Mouse (Mus musculus): ENCODE data around the gene Sun5.

DNA sequence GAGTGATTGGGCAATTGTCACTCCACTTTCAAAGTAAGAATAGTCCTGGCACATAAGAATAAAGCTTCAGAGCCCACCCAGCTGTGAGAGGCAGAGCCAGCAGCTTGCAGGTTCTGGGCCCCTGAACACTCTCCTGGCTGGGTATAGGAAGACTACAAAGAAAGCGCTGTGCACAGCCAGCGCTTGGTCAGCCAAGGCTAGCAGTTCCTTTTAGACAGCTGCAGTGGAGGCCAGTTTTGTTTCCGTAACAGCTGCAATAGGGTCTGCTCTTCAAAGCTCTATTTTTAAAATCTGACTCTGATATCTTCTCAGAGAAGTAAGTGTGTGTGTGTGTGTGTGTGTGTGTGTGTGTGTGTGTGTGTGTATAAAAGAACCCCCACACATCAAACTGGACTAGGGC is 8.9 kb downstream of the Sun5 start:
- TF ChIP-seq CTCF (IDR thresholded peaks at IDR 0.05; ENCODE audit: low read depth), result no peak
- no peak for TF ChIP-seq EP300 (optimal IDR thresholded peaks at IDR 0.05)

All from stomach, postnatal 0 days (tissue).